Mouse (Mus musculus): ENCODE measurements around the gene Pxk.

Gene Pxk

GRCm38 (mm10) chr14:8097978-8098686, at the start of gene Pxk:
Gene Pxk (plus strand): TSS chr14:8098211.
- DNase-seq = peak; percentile 95 to 98

- no peak for DNase-seq
These were observed 48.7 kb upstream of the Pxk start for GRCm38 (mm10) chr14:8049334-8049733.

DNA sequence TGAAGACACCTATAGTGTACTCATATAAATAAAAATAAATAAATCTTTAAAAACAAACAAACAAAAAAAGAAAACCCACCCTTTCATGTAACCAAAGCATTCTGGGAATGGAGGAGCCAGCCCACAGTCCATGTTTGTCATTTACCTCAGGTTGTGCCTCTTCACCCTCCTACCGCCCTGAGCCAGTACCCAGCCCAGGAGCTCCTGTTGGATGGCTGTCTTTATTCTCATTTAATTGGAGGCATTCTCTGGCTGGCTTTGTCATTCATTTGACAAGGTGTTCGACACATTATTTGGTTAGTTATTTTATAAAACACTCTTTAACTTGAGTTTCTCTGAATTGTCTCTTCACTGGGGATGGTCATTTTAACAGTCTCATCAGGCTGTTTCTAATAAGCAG, 46.1 kb upstream of the Pxk start:
- DNase-seq = no peak

- no peak for DNase-seq
These were observed 45.4 kb upstream of the Pxk start for GRCm38 (mm10) chr14:8052661-8053060.

DNA sequence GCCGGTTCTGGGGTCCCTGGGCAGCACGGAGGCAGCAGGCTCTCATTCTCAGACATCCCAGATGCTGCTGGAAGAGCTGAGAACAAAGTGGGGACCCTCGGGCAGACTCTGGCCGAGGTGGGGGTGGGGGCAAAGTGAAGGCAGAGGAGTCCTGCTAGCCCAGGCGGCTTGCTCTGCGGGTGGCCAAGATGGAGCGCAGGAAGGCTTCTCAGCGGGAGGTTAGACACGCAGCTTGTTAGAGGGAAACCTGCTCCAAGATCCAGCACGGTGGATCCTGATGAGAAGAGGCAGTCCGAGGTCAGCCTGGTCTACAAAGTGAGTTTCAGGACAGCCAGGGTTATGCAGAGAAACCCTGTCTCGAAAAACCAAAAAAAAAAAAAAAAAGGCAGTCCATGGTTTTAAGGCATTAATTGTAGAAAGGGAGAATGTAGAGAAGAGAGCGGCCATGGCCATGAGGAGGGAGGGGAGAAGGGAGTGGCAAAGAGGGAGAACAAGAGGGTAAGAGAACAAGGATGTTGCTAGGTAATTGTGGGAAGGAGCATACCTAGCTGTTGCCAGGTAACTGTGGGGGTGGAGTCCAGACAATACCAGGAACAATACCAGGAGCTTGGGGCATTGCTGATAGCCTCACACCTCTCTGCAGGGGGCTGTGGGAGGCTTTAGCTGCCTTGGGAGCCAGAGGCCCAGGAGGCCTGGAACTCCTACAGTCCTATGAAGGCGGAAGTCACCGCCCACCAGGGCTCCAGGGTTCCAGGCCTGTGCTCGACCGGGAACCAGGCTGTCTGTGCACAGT, 43.5 kb upstream of the Pxk start:
- no peak for DNase-seq

GRCm38 (mm10) chr14:8056076-8056475, 41.9 kb upstream of the Pxk start:
- no peak for DNase-seq

DNA sequence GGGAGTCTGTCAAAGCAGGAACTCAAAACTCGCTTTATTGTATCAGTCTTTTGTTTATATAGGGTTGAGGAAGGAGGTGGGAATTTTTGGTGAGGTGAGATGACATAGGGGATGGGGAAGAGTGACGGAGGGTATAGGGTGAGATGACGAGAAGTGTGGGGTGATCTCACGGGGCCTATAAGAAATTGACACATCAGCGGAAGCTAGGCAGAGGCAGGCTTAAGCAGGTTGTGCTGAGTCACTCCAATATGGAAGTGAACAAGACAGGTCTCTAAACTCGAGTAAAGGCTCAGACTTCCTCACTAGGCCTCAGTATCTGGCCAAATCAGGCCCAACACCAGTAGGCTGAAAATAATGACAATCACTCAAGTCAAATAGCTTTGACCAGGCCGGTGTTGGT, 38.1 kb upstream of the Pxk start:
- no peak for DNase-seq

DNA sequence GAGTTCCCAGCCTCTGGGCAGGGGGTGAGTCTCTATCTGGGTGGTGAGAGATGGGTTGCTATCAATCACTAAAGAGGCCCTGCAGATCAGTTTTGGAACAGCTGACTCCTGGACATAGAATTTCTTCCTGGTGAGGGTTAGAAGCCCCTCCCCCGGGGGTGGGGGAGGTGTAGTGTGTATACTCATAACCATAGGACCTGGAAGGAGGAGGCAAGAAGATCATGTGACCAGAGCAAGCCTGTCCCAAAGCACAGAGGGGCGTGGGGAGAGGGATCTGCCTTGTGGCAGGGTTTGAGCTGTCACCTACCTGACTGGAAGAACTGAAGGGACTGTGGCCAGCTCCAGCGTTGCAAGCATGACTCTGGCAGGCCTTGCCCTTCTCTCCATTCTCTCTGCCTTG, 35.9 kb upstream of the Pxk start:
- DNase-seq = no peak

DNA sequence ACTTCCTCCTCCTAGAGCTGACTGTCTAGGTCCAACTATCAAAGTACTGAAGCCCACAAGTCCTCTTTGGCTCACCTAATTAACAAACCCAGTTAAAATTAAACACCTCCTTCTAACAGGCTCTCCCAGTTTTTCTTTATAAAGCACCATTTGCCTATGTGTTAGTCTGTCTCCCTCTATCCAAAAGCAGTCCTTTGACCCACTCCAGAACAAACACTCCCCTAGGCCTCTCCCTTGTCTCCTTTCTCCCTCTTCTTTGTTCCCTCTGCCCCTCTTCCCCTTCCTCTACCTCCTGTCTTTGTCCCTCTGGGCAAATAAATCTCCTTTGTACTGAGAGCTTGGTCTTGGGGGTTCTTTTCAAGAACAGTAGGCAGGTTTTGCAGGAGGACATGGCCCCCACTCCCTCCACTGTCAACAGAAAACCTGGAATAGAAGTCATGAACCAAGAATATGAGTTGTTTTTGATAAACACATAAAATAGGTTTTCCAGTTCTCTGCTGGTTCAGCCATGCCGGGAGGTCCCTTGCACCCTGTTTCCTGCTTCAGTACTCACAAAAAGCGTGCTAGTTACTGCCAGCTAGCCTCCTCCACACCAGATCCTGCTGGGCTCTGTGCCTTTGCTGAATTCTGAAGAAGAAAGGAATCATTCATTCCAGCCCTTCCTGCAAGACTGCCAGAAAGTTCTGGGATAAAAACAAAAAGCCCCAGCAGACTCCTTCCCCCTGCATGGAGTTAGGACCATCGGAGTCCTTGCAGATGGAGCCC, 35.3 kb upstream of the Pxk start:
- no peak for DNase-seq

- DNase-seq = no peak
These were observed 33.9 kb upstream of the Pxk start for GRCm38 (mm10) chr14:8063835-8064785.

DNA sequence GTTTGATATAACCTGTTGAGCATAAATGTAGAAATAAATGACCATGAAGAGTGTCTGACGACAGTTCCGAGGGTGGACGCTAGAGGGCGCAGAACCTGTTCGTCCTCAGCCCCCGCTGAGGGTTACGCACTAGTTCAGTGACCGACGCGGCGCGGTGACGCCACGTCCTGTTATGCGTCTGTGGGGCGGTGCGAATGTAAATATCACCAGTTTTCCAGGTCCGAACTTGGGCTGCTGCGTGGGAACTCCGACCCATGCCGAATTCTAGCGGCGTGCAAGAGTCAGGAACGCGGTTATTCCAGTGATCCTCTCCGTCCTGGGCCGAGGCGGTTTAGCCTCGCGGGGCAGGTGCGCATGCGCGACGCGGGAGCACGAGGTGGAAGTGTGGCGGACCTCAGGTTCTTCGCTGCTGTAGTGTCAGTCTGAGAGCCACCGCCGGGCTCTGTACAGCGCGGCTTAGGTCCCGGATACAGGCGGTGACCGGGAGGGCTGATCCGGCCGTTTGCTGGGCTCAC, 17.8 kb upstream of the Pxk start, which contains the start of gene Rpp14:
Gene Rpp14, plus strand, starts transcription at position 203 of the 515 bp plus-strand sequence.
- peak; percentile 95 to 98 for DNase-seq

DNA sequence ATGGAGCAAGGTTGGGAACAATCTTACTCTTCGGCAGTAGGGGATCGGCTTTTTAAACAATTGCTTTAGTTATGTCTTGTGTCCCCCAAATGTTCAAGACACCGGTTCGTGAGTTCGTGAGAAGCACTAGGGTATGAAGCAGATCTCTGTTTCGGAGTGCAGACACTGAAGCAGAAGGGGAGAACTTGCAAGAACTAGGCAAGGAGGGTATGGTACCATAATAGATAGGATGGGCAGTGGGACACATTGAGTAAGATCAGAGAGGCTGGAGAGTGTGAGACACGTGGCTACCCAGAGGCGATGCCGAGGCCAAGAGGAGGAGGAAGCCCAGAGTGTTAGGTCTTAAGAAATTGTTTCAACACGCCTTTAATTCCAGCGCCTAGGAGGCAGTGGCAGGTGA, 17.3 kb upstream of the Pxk start:
- peak; percentile 25 to 33 for DNase-seq

DNA sequence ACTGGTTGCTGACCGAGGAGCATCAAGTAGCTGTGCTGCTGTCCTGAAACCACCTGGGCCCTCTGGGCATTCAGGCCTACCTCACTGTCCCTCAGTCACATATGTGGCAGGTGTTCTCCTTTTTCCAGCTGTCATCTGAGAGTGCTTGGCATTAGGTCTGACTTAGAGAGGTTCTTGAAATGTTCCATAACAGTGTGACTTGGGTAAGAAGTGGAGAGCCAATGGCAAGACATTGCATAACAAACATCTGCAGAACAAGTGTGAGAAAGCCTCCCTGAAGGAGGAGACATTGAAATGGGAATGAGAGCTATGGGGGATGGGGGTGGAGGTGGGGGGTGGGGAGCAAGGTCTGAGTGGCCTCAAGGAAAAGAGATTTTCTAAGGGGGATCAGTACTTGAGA, 15.1 kb upstream of the Pxk start:
- DNase-seq = no peak

- no peak for DNase-seq
These were observed 9.0 kb upstream of the Pxk start for GRCm38 (mm10) chr14:8089016-8089415.

- DNase-seq = peak in 1 of 2 experiments; percentile 69
These were observed 5.4 kb upstream of the Pxk start for GRCm38 (mm10) chr14:8092573-8092972.

DNA sequence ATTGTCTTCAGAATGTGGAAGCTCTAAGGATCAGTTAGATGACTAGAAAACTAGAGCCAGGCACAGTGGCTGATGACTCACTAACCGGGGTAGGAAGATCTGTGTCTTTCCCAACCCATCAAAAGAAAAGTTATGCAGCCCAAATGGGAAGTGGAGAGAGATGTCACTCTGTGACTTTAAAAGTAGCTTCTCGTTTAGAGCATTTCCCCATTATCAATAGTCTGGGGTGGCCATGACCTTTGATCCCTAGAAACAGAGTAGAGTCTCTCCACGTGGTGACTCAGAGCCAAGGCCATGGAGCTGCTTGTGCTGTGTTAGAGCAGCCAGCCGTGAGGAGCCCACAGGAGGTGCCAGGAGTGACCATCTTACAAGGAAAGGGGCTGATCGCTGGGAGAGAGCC, 4.6 kb upstream of the Pxk start:
- DNase-seq = peak in 1 of 2 experiments; percentile 25

DNA sequence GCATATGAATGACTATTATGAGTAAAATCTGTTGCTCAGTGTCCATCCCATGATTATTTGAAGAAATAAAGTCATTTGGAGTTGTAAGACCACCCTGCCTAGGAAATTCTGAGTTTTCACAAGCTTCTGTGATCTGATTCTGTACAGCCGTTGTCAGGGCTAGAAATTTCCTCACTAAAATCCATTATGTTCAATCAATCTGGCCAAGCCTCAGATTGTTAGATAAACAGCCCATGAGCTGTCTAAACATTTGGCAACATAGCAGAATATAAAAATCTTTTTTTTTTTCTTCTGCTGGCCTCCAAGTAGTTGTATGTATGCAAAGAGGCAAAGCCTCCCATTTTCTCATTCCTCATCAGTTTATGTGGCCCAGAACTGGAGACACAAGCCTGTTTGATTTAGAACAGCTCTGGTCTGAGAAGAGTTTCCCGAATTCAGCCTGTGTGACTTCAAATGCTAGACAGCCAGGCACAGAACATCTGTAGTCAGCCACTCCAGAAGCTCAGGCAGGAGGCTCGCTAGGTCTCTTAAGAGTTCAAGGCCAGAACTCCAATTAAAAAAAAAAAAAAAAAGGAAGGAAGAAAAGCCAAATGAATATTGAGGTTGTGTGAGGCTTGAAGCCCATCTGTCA, 3.0 kb upstream of the Pxk start:
- no peak for DNase-seq

DNA sequence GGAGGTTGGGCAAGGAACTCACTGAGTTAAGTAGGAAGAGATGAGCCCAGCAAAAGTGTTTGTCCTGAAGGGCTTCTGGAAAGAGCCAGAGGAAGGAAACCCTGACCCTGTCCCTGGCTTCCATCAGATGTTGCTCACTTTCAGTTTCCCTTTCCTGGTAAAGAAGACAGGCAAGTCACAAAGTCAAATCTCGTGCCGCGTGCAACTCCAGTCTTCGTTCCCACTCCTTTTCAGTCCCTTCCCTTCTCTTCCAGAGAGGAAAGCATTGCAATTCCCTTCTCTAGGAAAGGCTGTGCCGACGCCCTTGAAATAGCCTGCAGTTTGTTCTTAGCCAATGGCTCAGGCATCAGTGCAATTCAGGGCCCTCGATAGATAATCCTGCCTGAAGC, 2.5 kb upstream of the Pxk start:
- DNase-seq = peak; percentile 44 to 54

- no peak for DNase-seq
These were observed 630 bp downstream of the Pxk start for GRCm38 (mm10) chr14:8098687-8098995.

- peak in 1 of 2 experiments; percentile 29 for DNase-seq
These were observed 1.6 kb downstream of the Pxk start for GRCm38 (mm10) chr14:8099561-8100021.

DNA sequence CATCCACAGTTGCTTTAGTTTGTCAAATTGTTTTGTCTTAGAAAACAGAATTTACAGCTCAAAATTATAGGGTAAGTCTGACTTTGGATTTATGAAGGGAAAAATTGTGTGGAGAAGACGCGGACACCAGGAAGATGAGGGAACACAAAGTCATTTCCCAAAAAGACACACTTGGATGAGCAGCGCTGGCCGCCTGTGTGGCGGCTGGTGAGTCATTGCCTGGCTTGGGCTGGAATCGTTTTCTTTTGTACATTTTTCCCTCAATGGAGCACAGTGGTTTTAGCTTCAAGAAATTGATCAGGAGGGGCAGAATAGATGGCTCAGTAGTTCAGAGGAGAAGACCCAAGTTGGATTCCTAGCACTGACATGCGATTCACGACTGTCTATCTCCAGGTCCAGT, 3.9 kb downstream of the Pxk start:
- DNase-seq = peak; percentile 34 to 52

GRCm38 (mm10) chr14:8102676-8103075, 4.7 kb downstream of the Pxk start:
- DNase-seq = peak; percentile 83 to 86

Data from kidney, postnatal 36 days (tissue).